Mouse (Mus musculus) embryonic facial prominence, embryonic 13.5 days (tissue): ENCODE measurements around the gene Sgk2. TPM values are rescaled to one million over a fixed set of nuclear protein-coding genes. Genes with fewer than 3 reads are reported as not detected.

Source experiments
- ATAC-seq: fragments of 200-750 bp; cut with Nextera tagmentation; 2 replicates; pipeline ENCODE4 v1.8.0; 2017; ENCODE audit warnings: low read depth; ENCODE audit not compliant: insufficient number of reproducible peaks, insufficient read depth, low FRiP score, low TSS enrichment
- H3K27ac ChIP-seq: fragments of 300-500 bp; sonication (generic); 2 replicates; pipeline ENCODE4 v1.5.1; 2015; ENCODE audit warnings: moderate library complexity, mild to moderate bottlenecking, inconsistent platforms
- H3K27me3 ChIP-seq: fragments of 300-500 bp; sonication (generic); 2 replicates; pipeline ENCODE4 v1.6.1; 2015; ENCODE audit warnings: mild to moderate bottlenecking, inconsistent platforms
- H3K36me3 ChIP-seq: fragments of 300-500 bp; sonication (generic); 2 replicates; pipeline ENCODE4 v1.6.1; 2015; ENCODE audit warnings: mild to moderate bottlenecking, inconsistent platforms
- H3K4me1 ChIP-seq: fragments of 300-500 bp; sonication (generic); 2 replicates; pipeline ENCODE4 v1.6.1; 2015; ENCODE audit warnings: inconsistent platforms
- H3K4me2 ChIP-seq: fragments of 300-500 bp; sonication (generic); 2 replicates; pipeline ENCODE4 v1.6.1; 2015; ENCODE audit warnings: moderate library complexity, mild to moderate bottlenecking, inconsistent platforms
- H3K4me3 ChIP-seq: fragments of 300-500 bp; sonication (generic); 2 replicates; pipeline ENCODE4 v1.5.1; 2015; ENCODE audit warnings: mild to moderate bottlenecking, inconsistent platforms
- H3K9ac ChIP-seq: fragments of 300-500 bp; sonication (generic); 2 replicates; pipeline ENCODE4 v1.6.1; 2015; ENCODE audit warnings: mild to moderate bottlenecking, inconsistent platforms
- H3K9me3 ChIP-seq: fragments of 300-500 bp; sonication (generic); 2 replicates; pipeline ENCODE4 v1.6.1; 2016; ENCODE audit warnings: inconsistent platforms
- WGBS: fragments of 180-500 bp; shearing (Covaris S2); methylation state at CpG from one replicate; pipeline ENCODE4 v1.1.7; 2015; ENCODE audit warnings: mixed read lengths; 5-methylcytosine and 5-hydroxymethylcytosine counted together
- polyA plus RNA-seq: library from polyadenylated mRNA; unstranded; fragments of >200 nt; fragmentation: Nextera tagmentation; extraction: Ambion mirVana; gene quantifications from 2 replicates; pipeline ENCODE4 v1.2.1, GENCODE M21; 2015

Gene Sgk2
- polyA plus RNA-seq, 1 experiment from 2014 or later: 0.10 TPM

DNA sequence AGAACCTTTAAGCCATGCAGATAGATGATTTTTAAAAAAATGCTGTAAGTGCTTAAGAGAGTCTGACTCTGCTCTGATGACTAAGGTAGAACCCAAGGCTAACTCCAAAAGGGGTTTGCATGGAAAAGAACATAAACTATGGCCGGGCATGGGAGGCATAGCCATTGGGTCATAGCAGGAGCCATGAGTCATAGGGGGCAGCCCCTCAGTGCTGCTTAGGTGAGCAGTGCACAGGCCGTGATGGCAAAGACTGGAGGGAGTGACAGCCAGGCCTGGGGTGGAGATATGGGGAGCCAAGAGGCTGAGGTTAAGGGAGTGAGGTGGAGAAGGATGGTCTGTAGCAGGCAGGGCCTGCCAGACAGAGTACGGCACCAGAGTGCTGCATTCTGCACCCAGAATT lies 18.0 kb upstream of the Sgk2 start:
- Histone ChIP-seq H3K4me3 (no peak overlapping the region), H3K4me1 (peaks cover 9% of the 10 kb centered on the region), H3K9me3 (no peaks in the 10 kb centered on the region), H3K27me3 (no peaks in the 10 kb centered on the region), H3K36me3 (no peaks in the 10 kb centered on the region), H3K9ac (no peak overlapping the region), H3K4me2 (no peak overlapping the region), H3K27ac (no peak overlapping the region)
- WGBS: 77% methylated on average over 3 of the region's 3 CpGs
- ATAC-seq: no peak

DNA sequence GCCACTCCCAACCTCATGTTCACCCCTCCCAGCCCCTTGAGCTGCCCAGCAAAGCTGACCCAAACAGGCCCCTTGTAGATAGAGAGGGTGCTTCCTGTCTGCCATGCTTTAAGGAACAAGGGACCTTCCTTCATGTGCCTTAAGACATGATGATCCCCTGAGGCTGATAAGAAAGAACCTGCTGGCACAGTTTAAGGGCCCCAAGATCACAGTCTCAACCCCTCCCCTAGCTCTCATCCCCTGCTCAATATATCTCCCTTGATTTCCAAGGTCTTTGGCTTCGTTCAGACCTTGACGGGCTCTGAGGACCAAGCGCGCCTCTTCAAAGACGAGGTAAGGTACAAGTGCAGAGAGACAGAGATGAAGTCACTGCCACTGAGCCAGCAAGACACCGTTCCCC lies 16.2 kb upstream of the Sgk2 start:
- Histone ChIP-seq H3K36me3 (no peaks in the 10 kb centered on the region), H3K9me3 (no peaks in the 10 kb centered on the region), H3K27ac (no peak overlapping the region), H3K27me3 (no peaks in the 10 kb centered on the region), H3K4me3 (no peak overlapping the region), H3K4me1 (peaks cover 21% of the 10 kb centered on the region), H3K9ac (no peak overlapping the region), H3K4me2 (no peak overlapping the region)
- 83% methylated on average over 6 of the region's 6 CpGs for WGBS
- ATAC-seq: no peak

DNA sequence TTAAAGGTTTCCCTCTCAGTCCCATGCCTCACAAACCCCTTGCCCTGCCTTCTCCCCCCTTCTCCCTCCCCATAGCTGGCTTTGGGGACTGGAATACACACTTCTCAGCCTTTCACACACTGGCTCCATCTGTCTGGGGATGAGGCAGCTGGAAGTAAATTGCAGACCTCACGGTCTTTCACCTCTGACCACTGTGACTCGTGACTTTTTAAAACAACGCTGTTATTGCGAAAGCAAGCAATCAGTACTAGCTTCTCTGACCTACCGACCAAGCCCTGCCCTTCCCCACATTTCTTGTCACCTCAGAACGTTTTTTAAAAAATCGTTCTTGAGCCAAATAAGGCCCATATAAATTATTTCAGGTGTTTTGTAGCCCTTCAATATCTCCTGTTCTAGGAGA lies 14.4 kb upstream of the Sgk2 start:
- H3K9me3 ChIP-seq: no peaks in the 10 kb centered on the region
- no peak overlapping the region for H3K4me3 ChIP-seq
- H3K9ac ChIP-seq: no peak overlapping the region
- H3K36me3 ChIP-seq: no peaks in the 10 kb centered on the region
- no peak overlapping the region for H3K27ac ChIP-seq
- H3K4me2 ChIP-seq: no peak overlapping the region
- no peak for ATAC-seq
- peaks cover 21% of the 10 kb centered on the region for H3K4me1 ChIP-seq
- WGBS: 53% methylated on average over 7 of the region's 7 CpGs
- no peaks in the 10 kb centered on the region for H3K27me3 ChIP-seq

DNA sequence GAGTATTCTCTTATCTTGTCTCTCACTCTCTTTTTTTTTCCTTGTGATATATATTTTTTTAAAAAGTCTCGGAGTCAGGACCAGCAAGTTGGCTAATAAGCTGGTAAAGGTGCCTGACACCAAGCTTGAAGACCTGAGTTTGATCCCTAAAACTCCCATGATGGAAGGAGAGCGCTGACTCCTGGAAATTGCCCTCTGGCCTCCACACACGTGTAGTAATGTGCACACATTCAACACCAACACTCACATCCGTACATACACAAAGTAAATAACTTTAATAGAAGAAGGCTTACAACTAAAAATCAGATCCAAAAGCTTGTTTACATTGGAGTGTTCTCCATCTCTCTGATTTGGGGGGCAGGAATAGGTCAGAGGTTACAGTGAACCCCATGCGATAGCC lies 13.9 kb upstream of the Sgk2 start:
- WGBS: 61% methylated on average over 5 of the region's 5 CpGs
- H3K4me2 ChIP-seq: peak overlapping the region; percentile 28; the same call in 1 of the 2 replicates
- H3K27me3 ChIP-seq: no peaks in the 10 kb centered on the region
- no peaks in the 10 kb centered on the region for H3K9me3 ChIP-seq
- no peak overlapping the region for H3K4me3 ChIP-seq
- no peaks in the 10 kb centered on the region for H3K36me3 ChIP-seq
- no peak overlapping the region for H3K9ac ChIP-seq
- no peak overlapping the region for H3K27ac ChIP-seq
- ATAC-seq: no peak
- H3K4me1 ChIP-seq: peaks cover 21% of the 10 kb centered on the region

DNA sequence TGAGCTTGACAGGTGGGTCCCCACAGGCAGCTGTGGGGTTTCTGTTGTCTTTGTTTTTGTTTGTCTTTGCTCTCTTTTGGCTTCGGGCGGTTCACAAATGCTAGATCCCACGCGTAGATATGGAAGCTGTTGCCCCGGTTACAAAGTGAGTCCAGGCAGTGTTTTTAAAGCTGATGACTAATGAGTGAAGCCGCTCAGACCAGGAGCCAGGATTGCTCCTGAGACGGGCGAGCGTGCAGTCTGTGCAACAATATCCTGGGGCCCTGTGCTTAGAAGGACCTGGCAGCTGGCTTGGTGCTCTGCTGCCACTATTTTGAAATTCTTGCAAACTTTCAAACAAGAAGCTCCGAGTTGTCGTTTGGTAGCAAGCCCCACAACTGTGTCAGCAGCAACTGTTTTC lies 13.5 kb upstream of the Sgk2 start:
- Histone ChIP-seq H3K4me3 (no peak overlapping the region), H3K36me3 (no peaks in the 10 kb centered on the region), H3K27me3 (no peaks in the 10 kb centered on the region), H3K4me1 (peaks cover 21% of the 10 kb centered on the region), H3K4me2 (peak overlapping the region; percentile 28; the same call in 1 of the 2 replicates), H3K9me3 (no peaks in the 10 kb centered on the region), H3K9ac (0 out of 2 replicates have a peak overlapping the region, but pooled peaks have one; percentile 28), H3K27ac (no peak overlapping the region)
- ATAC-seq: no peak
- 16% methylated on average over 11 of the region's 11 CpGs for WGBS

DNA sequence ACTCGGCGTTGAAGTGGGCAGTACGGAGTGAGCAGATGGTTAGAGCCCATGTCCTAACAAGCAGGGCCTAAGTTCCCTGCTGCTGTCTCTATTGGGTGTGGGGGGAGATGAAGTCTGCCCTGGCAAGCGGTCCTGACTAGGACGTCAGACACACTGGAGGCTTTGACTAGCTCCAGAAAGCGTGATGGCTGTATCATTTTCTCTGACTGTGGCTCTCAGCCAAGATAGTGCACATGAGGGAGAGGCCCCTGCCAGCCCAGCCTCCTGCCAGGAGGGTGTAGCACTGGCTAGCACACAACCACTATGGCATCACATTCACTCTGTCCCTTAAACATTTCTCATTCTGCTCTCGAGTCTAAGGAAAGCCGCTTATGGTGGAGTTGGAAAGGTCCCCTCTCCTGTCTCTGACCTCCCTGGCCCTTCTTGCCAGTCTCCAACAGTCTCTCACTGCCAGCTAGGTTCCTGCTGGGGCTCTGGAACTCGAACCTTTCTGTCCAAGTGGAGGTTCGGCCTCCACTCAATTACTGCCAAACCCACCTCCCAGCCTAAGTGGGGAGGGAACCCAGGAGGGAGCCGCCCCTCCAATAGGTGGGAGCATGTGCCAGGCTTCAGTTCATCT lies 11.9 kb upstream of the Sgk2 start:
- Histone ChIP-seq H3K27ac (no peak overlapping the region), H3K4me1 (peaks cover 21% of the 10 kb centered on the region), H3K27me3 (no peaks in the 10 kb centered on the region), H3K4me2 (no peak overlapping the region), H3K9me3 (no peaks in the 10 kb centered on the region), H3K9ac (no peak overlapping the region), H3K4me3 (no peak overlapping the region), H3K36me3 (no peaks in the 10 kb centered on the region)
- ATAC-seq: no peak
- WGBS: 71% methylated on average over 11 of the region's 11 CpGs

DNA sequence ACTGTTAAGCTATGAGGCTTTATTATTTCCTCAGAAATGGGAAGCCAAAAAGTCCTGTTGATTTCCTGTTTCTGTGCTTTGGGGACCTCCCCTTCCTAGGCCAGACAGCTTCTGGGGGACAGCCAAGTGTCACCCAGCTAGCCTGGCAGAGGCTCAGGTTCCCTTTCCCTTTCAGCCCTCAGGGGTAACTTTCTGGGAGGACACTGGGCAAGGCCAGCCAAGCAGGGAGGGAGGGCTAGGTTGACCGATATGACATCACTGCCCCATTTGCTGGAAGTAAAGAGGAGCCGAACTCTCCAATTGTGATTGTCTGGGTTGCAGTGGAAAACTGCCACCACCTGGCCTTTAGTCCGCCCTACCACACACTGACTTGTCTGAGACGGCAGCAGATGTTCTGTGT lies 11.1 kb upstream of the Sgk2 start:
- no peaks in the 10 kb centered on the region for H3K27me3 ChIP-seq
- H3K4me2 ChIP-seq: no peak overlapping the region
- no peaks in the 10 kb centered on the region for H3K9me3 ChIP-seq
- no peak for ATAC-seq
- no peak overlapping the region for H3K9ac ChIP-seq
- H3K27ac ChIP-seq: no peak overlapping the region
- 65% methylated on average over 4 of the region's 4 CpGs for WGBS
- H3K4me1 ChIP-seq: peaks cover 21% of the 10 kb centered on the region
- H3K4me3 ChIP-seq: no peak overlapping the region
- H3K36me3 ChIP-seq: no peaks in the 10 kb centered on the region

DNA sequence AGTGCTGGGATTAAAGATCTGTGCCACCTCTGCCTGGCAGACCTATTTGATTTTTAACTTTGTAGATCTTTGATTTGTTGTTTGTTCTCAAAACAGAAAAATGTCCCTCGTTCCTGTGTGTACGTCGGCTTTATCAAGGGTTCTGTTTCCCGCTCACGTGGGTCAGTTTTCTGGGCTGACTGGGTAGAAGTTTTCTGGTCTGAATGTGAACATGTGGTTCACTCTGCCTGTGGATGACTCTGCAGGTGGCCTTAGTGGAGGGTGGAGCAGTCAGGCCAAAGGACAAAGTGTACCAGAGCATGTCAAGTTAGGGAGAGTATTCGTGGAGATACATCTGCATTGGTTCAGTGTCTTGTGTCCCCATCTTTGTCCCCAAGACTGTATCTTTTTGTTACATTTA lies 2.7 kb upstream of the Sgk2 start:
- Histone ChIP-seq H3K4me3 (no peak overlapping the region), H3K27ac (no peak overlapping the region), H3K27me3 (peaks cover 7% of the 10 kb centered on the region; the same call in 1 of the 2 replicates), H3K4me2 (no peak overlapping the region), H3K4me1 (no peaks in the 10 kb centered on the region), H3K9ac (no peak overlapping the region), H3K36me3 (no peaks in the 10 kb centered on the region), H3K9me3 (no peaks in the 10 kb centered on the region)
- 87% methylated on average over 6 of the region's 6 CpGs for WGBS
- no peak for ATAC-seq

DNA sequence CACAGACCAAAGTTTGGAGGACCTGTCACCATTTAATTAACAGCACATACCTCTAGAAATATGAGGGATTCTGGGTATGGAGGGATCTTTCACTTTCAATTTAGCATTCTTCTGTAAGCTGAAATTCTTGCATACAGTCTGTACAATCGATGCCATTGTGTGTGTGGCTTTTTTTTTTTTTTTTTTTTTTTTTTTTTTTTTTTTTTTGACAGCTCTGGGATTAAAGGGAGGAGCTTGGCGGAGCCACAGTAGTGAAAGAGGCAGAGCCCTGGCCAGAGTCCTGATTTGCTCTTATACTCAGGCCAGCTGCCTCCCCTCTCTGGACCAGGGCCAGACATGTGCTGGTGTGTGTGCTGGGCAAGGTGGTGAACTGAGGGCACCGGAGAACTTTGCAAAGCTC lies 1.2 kb upstream of the Sgk2 start:
- Histone ChIP-seq H3K36me3 (no peaks in the 10 kb centered on the region), H3K27ac (no peak overlapping the region), H3K4me1 (no peaks in the 10 kb centered on the region), H3K4me2 (no peak overlapping the region), H3K27me3 (peaks cover 7% of the 10 kb centered on the region; the same call in 1 of the 2 replicates), H3K9me3 (no peaks in the 10 kb centered on the region), H3K9ac (no peak overlapping the region), H3K4me3 (no peak overlapping the region)
- no peak for ATAC-seq
- WGBS: 56% methylated on average over 3 of the region's 3 CpGs

DNA sequence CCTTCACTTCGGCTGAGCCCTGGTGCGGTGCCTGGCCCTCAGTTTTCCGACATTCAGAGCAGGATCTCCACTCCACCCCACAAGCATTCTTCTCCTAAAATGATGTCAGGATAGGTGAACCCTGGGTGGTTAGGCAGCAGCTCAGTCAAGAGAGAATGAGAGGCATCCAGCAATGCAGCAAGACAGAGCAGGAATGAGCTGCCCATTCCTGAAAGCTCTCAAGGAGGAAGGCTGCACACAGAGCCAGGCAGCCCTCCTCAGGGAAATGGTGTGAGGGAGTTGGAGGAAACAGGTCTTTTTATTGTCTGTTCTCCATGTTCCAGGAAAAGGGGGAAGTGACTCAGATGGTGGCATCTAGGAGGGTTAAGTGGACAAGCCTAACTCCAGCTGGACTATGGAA lies 366 bp upstream of the Sgk2 start:
- H3K9ac ChIP-seq: no peak overlapping the region
- no peak overlapping the region for H3K4me3 ChIP-seq
- no peaks in the 10 kb centered on the region for H3K4me1 ChIP-seq
- H3K36me3 ChIP-seq: no peaks in the 10 kb centered on the region
- ATAC-seq: no peak
- no peaks in the 10 kb centered on the region for H3K9me3 ChIP-seq
- peaks cover 7% of the 10 kb centered on the region; the same call in 1 of the 2 replicates for H3K27me3 ChIP-seq
- H3K27ac ChIP-seq: no peak overlapping the region
- 83% methylated on average over 3 of the region's 3 CpGs for WGBS
- H3K4me2 ChIP-seq: no peak overlapping the region

DNA sequence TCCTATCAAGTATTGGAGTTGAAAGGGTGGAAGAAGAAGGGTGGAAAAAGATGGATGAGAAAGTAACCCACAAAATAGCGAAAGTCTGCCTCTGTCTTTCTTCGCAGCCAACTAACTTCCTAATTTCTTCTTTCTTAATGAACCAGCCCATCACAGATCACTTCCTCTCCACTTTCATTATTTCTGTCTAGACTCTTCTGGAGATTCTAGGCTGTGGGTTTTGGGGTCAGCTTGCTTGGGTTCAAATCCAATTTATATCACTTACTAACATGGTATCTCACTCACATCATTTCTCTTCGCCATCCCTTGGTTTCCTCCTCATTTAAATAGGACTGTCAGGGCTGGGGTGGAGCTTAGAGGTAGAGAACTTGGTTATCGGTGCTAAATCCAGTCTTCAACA lies 1.1 kb downstream of the Sgk2 start:
- H3K4me3 ChIP-seq: no peak overlapping the region
- H3K27me3 ChIP-seq: peaks cover 7% of the 10 kb centered on the region; the same call in 1 of the 2 replicates
- ATAC-seq: no peak
- no peaks in the 10 kb centered on the region for H3K36me3 ChIP-seq
- no peaks in the 10 kb centered on the region for H3K9me3 ChIP-seq
- H3K27ac ChIP-seq: no peak overlapping the region
- no peak overlapping the region for H3K9ac ChIP-seq
- H3K4me1 ChIP-seq: no peaks in the 10 kb centered on the region
- 88% methylated on average over 4 of the region's 4 CpGs for WGBS
- H3K4me2 ChIP-seq: no peak overlapping the region

DNA sequence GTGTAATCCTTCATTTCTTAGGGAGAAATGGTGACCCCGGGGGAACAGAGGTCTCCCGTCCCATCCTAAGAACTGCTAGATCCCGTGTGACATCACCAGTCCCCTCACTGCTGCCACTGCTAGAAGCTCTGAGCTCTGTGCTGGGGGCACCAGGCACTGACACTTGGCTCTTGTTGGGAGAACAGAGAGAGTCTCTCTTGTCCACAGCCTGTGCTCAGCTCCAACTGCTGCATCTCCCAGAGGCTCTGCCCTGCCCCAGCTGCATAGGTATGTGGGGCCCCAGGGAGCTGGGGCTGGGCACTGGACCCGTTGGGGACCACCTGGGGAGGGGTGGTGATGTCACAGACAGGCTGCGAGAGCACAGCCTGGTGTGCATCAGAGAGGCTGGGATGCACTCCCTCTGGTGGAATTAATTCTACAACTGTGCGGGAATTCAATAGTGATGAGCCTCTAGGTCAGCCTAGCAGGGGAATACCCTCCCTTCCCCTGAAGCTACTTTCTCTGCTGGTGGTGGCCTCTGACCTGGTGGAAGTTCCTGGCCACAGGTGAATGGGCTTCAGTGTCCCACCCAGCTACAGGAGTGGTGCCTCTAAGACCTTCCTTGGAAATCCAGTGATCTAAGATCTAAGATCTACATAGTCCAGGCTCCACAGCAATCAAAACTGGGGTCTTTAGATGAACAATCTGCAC lies 4.4 kb downstream of the Sgk2 start:
- Histone ChIP-seq H3K4me2 (no peak overlapping the region), H3K4me1 (no peaks in the 10 kb centered on the region), H3K4me3 (no peak overlapping the region), H3K9me3 (no peaks in the 10 kb centered on the region), H3K36me3 (no peaks in the 10 kb centered on the region), H3K27ac (no peak overlapping the region), H3K9ac (no peak overlapping the region), H3K27me3 (peaks cover 6% of the 10 kb centered on the region; the same call in 1 of the 2 replicates)
- WGBS: 30% methylated on average over 6 of the region's 6 CpGs
- ATAC-seq: peak; percentile 26; the same call in 1 of the 2 replicates
